Mouse (Mus musculus) hindbrain, embryonic 13.5 days (tissue): ENCODE measurements around the gene Trim37. TPM values are rescaled to one million over a fixed set of nuclear protein-coding genes. Genes with fewer than 3 reads are reported as not detected.
A peak's percentile ranks its signal among the peaks of the same experiment; 100 is the strongest.

Experiments
- ATAC-seq: fragments of 200-750 bp; cut with Nextera tagmentation; 2 replicates; pipeline ENCODE4 v1.8.0; 2017; ENCODE audit warnings: moderate TSS enrichment; ENCODE audit not compliant: low FRiP score
- H3K27ac ChIP-seq: fragments of 300-500 bp; sonication (generic); 2 replicates; pipeline ENCODE4 v1.5.1; 2015; ENCODE audit warnings: inconsistent platforms, mild to moderate bottlenecking, moderate library complexity
- H3K27me3 ChIP-seq: fragments of 300-500 bp; sonication (generic); 2 replicates; pipeline ENCODE4 v1.6.1; 2015; ENCODE audit warnings: mild to moderate bottlenecking, inconsistent platforms
- H3K36me3 ChIP-seq: fragments of 300-500 bp; sonication (generic); 2 replicates; pipeline ENCODE4 v1.6.1; 2015; ENCODE audit warnings: mild to moderate bottlenecking, inconsistent platforms
- H3K4me1 ChIP-seq: fragments of 300-500 bp; sonication (generic); replicated peaks from 2 replicates; pipeline ENCODE4 v1.6.1; 2015; ENCODE audit warnings: inconsistent platforms
- H3K4me2 ChIP-seq: fragments of 300-500 bp; sonication (generic); 2 replicates; pipeline ENCODE4 v1.6.1; 2015; ENCODE audit warnings: inconsistent platforms, mild to moderate bottlenecking, moderate library complexity
- H3K4me3 ChIP-seq: fragments of 300-500 bp; sonication (generic); 2 replicates; pipeline ENCODE4 v1.5.1; 2015; ENCODE audit warnings: mild to moderate bottlenecking, inconsistent platforms
- H3K9ac ChIP-seq: fragments of 300-500 bp; sonication (generic); 2 replicates; pipeline ENCODE4 v1.6.1; 2015; ENCODE audit warnings: mild to moderate bottlenecking, inconsistent platforms
- H3K9me3 ChIP-seq: fragments of 300-500 bp; sonication (generic); 2 replicates; pipeline ENCODE4 v1.6.1; 2016; ENCODE audit warnings: inconsistent platforms
- WGBS: fragments of 180-500 bp; shearing (Covaris S2); methylation state at CpG from one replicate; pipeline ENCODE4 v1.1.7; 2015; 5-methylcytosine and 5-hydroxymethylcytosine counted together
- polyA plus RNA-seq: library from polyadenylated mRNA; unstranded; fragments of >200 nt; fragmentation: Nextera tagmentation; extraction: Ambion mirVana; gene quantifications from 2 replicates; pipeline ENCODE4 v1.2.1, GENCODE M21; 2015

The Trim37 gene
- polyA plus RNA-seq, 1 experiment from 2014 or later: 82.1 TPM

- 54% methylated on average over 4 of the region's 4 CpGs for WGBS
- Histone ChIP-seq H3K4me2 (peak overlapping the region; percentile 71), H3K9me3 (no peaks in the 10 kb centered on the region), H3K36me3 (peaks cover 37% of the 10 kb centered on the region), H3K4me1 (peaks cover 26% of the 10 kb centered on the region), H3K27me3 (no peaks in the 10 kb centered on the region), H3K4me3 (peak overlapping the region; percentile 96; the same call in 1 of the 2 replicates), H3K9ac (peak overlapping the region; percentile 70; the same call in 1 of the 2 replicates), H3K27ac (peak overlapping the region; percentile 96)
- ATAC-seq: no peak
These were observed 1.3 kb upstream of the Trim37 start for GRCm38 (mm10) chr11:87125562-87125961.

- H3K27me3 ChIP-seq: no peaks in the 10 kb centered on the region
- H3K9me3 ChIP-seq: no peaks in the 10 kb centered on the region
- H3K4me3 ChIP-seq: peak overlapping the region; percentile 96
- peak overlapping the region; percentile 96 for H3K27ac ChIP-seq
- H3K36me3 ChIP-seq: peaks cover 33% of the 10 kb centered on the region
- peaks cover 26% of the 10 kb centered on the region for H3K4me1 ChIP-seq
- WGBS: 2% methylated on average over 12 of the region's 12 CpGs
- peak overlapping the region; percentile 70 for H3K9ac ChIP-seq
- no peak for ATAC-seq
- H3K4me2 ChIP-seq: peak overlapping the region; percentile 71
These were observed 525 bp upstream of the Trim37 start for GRCm38 (mm10) chr11:87126281-87126823.

GRCm38 (mm10) chr11:87136233-87136632 lies 9.4 kb downstream of the Trim37 start:
- Histone ChIP-seq H3K9ac (no peak overlapping the region), H3K27ac (no peak overlapping the region), H3K9me3 (no peaks in the 10 kb centered on the region), H3K27me3 (no peaks in the 10 kb centered on the region), H3K4me2 (no peak overlapping the region), H3K4me3 (no peak overlapping the region), H3K36me3 (peaks cover 27% of the 10 kb centered on the region), H3K4me1 (no peaks in the 10 kb centered on the region)
- ATAC-seq: no peak
- WGBS: 91% methylated on average over 4 of the region's 4 CpGs

GRCm38 (mm10) chr11:87158012-87158411 lies 31.1 kb downstream of the Trim37 start:
- 95% methylated on average over 2 of the region's 2 CpGs for WGBS
- Histone ChIP-seq H3K27me3 (no peaks in the 10 kb centered on the region), H3K27ac (no peak overlapping the region), H3K4me1 (no peaks in the 10 kb centered on the region), H3K36me3 (peaks cover 45% of the 10 kb centered on the region), H3K4me2 (no peak overlapping the region), H3K9ac (no peak overlapping the region), H3K4me3 (no peak overlapping the region), H3K9me3 (no peaks in the 10 kb centered on the region)
- ATAC-seq: no peak

GRCm38 (mm10) chr11:87162687-87163086 lies 35.8 kb downstream of the Trim37 start:
- Histone ChIP-seq H3K27ac (no peak overlapping the region), H3K9me3 (no peaks in the 10 kb centered on the region), H3K4me2 (no peak overlapping the region), H3K36me3 (peaks cover 59% of the 10 kb centered on the region), H3K4me1 (no peaks in the 10 kb centered on the region), H3K27me3 (no peaks in the 10 kb centered on the region), H3K4me3 (no peak overlapping the region), H3K9ac (no peak overlapping the region)
- no peak for ATAC-seq
- WGBS: 96% methylated on average over 4 of the region's 4 CpGs

- H3K36me3 ChIP-seq: peaks cover 65% of the 10 kb centered on the region
- no peak overlapping the region for H3K9ac ChIP-seq
- ATAC-seq: no peak
These were observed 36.9 kb downstream of the Trim37 start for GRCm38 (mm10) chr11:87163751-87164150.

GRCm38 (mm10) chr11:87173625-87174024 lies 46.7 kb downstream of the Trim37 start:
- Histone ChIP-seq H3K9ac (no peak overlapping the region), H3K4me3 (no peak overlapping the region), H3K27me3 (no peaks in the 10 kb centered on the region), H3K9me3 (no peaks in the 10 kb centered on the region), H3K36me3 (peaks cover 32% of the 10 kb centered on the region), H3K4me1 (no peaks in the 10 kb centered on the region), H3K4me2 (no peak overlapping the region), H3K27ac (no peak overlapping the region)
- ATAC-seq: no peak
- 88% methylated on average over 5 of the region's 5 CpGs for WGBS

More at GRCm38 (mm10) chr11:87163751-87164150, 36.9 kb downstream of the Trim37 start:
- no peaks in the 10 kb centered on the region for H3K27me3 ChIP-seq
- no peak overlapping the region for H3K4me3 ChIP-seq
- no peak overlapping the region for H3K27ac ChIP-seq
- no peaks in the 10 kb centered on the region for H3K9me3 ChIP-seq
- H3K4me2 ChIP-seq: no peak overlapping the region
- no peaks in the 10 kb centered on the region for H3K4me1 ChIP-seq

GRCm38 (mm10) chr11:87175031-87175430 lies 48.2 kb downstream of the Trim37 start:
- WGBS: 98% methylated on average over 4 of the region's 4 CpGs
- no peak for ATAC-seq
- no peak overlapping the region for H3K4me2 ChIP-seq
- H3K4me3 ChIP-seq: no peak overlapping the region
- H3K9me3 ChIP-seq: no peaks in the 10 kb centered on the region
- peaks cover 26% of the 10 kb centered on the region for H3K36me3 ChIP-seq
- H3K9ac ChIP-seq: no peak overlapping the region
- H3K27me3 ChIP-seq: no peaks in the 10 kb centered on the region
- H3K27ac ChIP-seq: no peak overlapping the region
- no peaks in the 10 kb centered on the region for H3K4me1 ChIP-seq

- Histone ChIP-seq H3K9ac (no peak overlapping the region), H3K9me3 (no peaks in the 10 kb centered on the region), H3K27ac (no peak overlapping the region), H3K4me2 (no peak overlapping the region), H3K4me1 (no peaks in the 10 kb centered on the region), H3K36me3 (peaks cover 33% of the 10 kb centered on the region), H3K4me3 (no peak overlapping the region), H3K27me3 (no peaks in the 10 kb centered on the region)
- 87% methylated on average over 5 of the region's 5 CpGs for WGBS
- ATAC-seq: no peak
These were observed 85.4 kb downstream of the Trim37 start for GRCm38 (mm10) chr11:87212313-87212712.

GRCm38 (mm10) chr11:87222686-87223085 lies 95.8 kb downstream of the Trim37 start:
- Histone ChIP-seq H3K36me3 (peaks cover 39% of the 10 kb centered on the region), H3K27ac (no peak overlapping the region), H3K4me1 (no peaks in the 10 kb centered on the region), H3K4me3 (no peak overlapping the region), H3K9ac (no peak overlapping the region), H3K4me2 (no peak overlapping the region), H3K9me3 (no peaks in the 10 kb centered on the region), H3K27me3 (no peaks in the 10 kb centered on the region)
- ATAC-seq: no peak
- WGBS: 87% methylated on average over 3 of the region's 3 CpGs

GRCm38 (mm10) chr11:87227056-87227455 lies 100.2 kb downstream of the Trim37 start:
- no peak overlapping the region for H3K9ac ChIP-seq
- peaks cover 40% of the 10 kb centered on the region for H3K36me3 ChIP-seq
- WGBS: 88% methylated on average over 5 of the region's 5 CpGs
- H3K4me3 ChIP-seq: no peak overlapping the region
- ATAC-seq: no peak
- H3K27ac ChIP-seq: no peak overlapping the region
- no peaks in the 10 kb centered on the region for H3K27me3 ChIP-seq
- H3K4me1 ChIP-seq: no peaks in the 10 kb centered on the region
- H3K4me2 ChIP-seq: no peak overlapping the region
- H3K9me3 ChIP-seq: no peaks in the 10 kb centered on the region

- Histone ChIP-seq H3K27me3 (no peaks in the 10 kb centered on the region), H3K4me2 (no peak overlapping the region), H3K9ac (no peak overlapping the region), H3K36me3 (peaks cover 54% of the 10 kb centered on the region), H3K9me3 (no peaks in the 10 kb centered on the region), H3K4me3 (no peak overlapping the region), H3K27ac (no peak overlapping the region), H3K4me1 (no peaks in the 10 kb centered on the region)
- no peak for ATAC-seq
- WGBS: 94% methylated on average over 5 of the region's 5 CpGs
These were observed 106.5 kb downstream of the Trim37 start for GRCm38 (mm10) chr11:87233377-87233776.

- H3K4me2 ChIP-seq: no peak overlapping the region
These were observed 108.0 kb downstream of the Trim37 start for GRCm38 (mm10) chr11:87234743-87235485.

More at GRCm38 (mm10) chr11:87234743-87235485, 108.0 kb downstream of the Trim37 start:
- no peaks in the 10 kb centered on the region for H3K4me1 ChIP-seq
- 95% methylated on average over 12 of the region's 12 CpGs for WGBS
- no peak for ATAC-seq
- H3K4me3 ChIP-seq: no peak overlapping the region
- H3K9me3 ChIP-seq: no peaks in the 10 kb centered on the region
- H3K9ac ChIP-seq: no peak overlapping the region
- 0 out of 2 replicates have a peak overlapping the region, but pooled peaks have one; percentile 8 for H3K27ac ChIP-seq
- no peaks in the 10 kb centered on the region for H3K27me3 ChIP-seq
- H3K36me3 ChIP-seq: peaks cover 58% of the 10 kb centered on the region
